Mouse (Mus musculus) midbrain, embryonic 14.5 days (tissue): ENCODE measurements around the gene Gm20388. TPM values are rescaled to one million over a fixed set of nuclear protein-coding genes. Genes with fewer than 3 reads are reported as not detected.

Experiments used
- ATAC-seq: fragments of 200-750 bp; cut with Nextera tagmentation; 2 replicates; pipeline ENCODE4 v1.8.0; 2017; ENCODE audit warnings: moderate number of reproducible peaks, moderate library complexity; ENCODE audit not compliant: low FRiP score, low TSS enrichment
- DNase-seq: peaks from one replicate; pipeline ENCODE4 v3.0.0-alpha.2; 2015
- H3K27ac ChIP-seq: fragments of 300-500 bp; sonication (generic); replicated peaks from 2 replicates; pipeline ENCODE4 v1.5.1; 2014; ENCODE audit warnings: mild to moderate bottlenecking, low read depth, low read length, moderate library complexity
- H3K27me3 ChIP-seq: fragments of 300-500 bp; sonication (generic); 2 replicates; pipeline ENCODE4 v1.6.1; 2014; ENCODE audit warnings: low read length, control low read depth, mixed read lengths; ENCODE audit not compliant: control insufficient read depth, insufficient read depth
- H3K36me3 ChIP-seq: fragments of 300-500 bp; sonication (generic); 2 replicates; pipeline ENCODE4 v1.6.1; 2014; ENCODE audit warnings: low read length, control low read depth; ENCODE audit not compliant: control insufficient read depth, insufficient read depth
- H3K4me1 ChIP-seq: fragments of 300-500 bp; sonication (generic); 2 replicates; pipeline ENCODE4 v1.6.1; 2014; ENCODE audit warnings: mild to moderate bottlenecking, antibody characterized with exemption, low read length, control low read depth; ENCODE audit not compliant: control insufficient read depth, insufficient read depth
- H3K4me2 ChIP-seq: fragments of 300-500 bp; sonication (generic); 2 replicates; pipeline ENCODE4 v1.6.1; 2014; ENCODE audit warnings: mild to moderate bottlenecking, low read length, moderate library complexity
- H3K4me3 ChIP-seq: fragments of 300-500 bp; sonication (generic); replicated peaks from 2 replicates; pipeline ENCODE4 v1.5.1; 2014; ENCODE audit warnings: low read depth, low read length
- H3K9ac ChIP-seq: fragments of 300-500 bp; sonication (generic); replicated peaks from 2 replicates; pipeline ENCODE4 v1.6.1; 2014; ENCODE audit warnings: mild to moderate bottlenecking, low read length, moderate library complexity
- H3K9me3 ChIP-seq: fragments of 300-500 bp; sonication (generic); 2 replicates; pipeline ENCODE4 v1.6.1; 2016; ENCODE audit warnings: low read length, control low read depth, mixed read lengths; ENCODE audit not compliant: control insufficient read depth
- WGBS: fragments of 180-500 bp; shearing (Covaris S2); extraction: QIAGEN DNeasy Blood & Tissue Kit; methylation state at CpG from one replicate; pipeline ENCODE4 v1.1.7; 2014; 5-methylcytosine and 5-hydroxymethylcytosine counted together
- polyA plus RNA-seq: library from polyadenylated mRNA; unstranded; fragments of >200 nt; fragmentation: Nextera tagmentation; extraction: Ambion mirVana; gene quantifications from 2 replicates; pipeline ENCODE4 v1.2.1, GENCODE M21; 2014

The Gm20388 gene
- polyA plus RNA-seq, 1 experiment from 2014 or later = 4.1 TPM

GRCm38 (mm10) chr8:123375701-123376100 is 3465.1 kb downstream of the Gm20388 start:
- no peak overlapping the region for H3K4me2 ChIP-seq
- H3K9me3 ChIP-seq = no peaks in the 10 kb centered on the region
- H3K4me1 ChIP-seq = peaks cover 9% of the 10 kb centered on the region; the same call in 1 of the 2 replicates
- H3K36me3 ChIP-seq = peaks cover 18% of the 10 kb centered on the region; the same call in 1 of the 2 replicates
- H3K9ac ChIP-seq = no peak overlapping the region
- WGBS = 84% methylated on average over 10 of the region's 10 CpGs
- DNase-seq (no peak), ATAC-seq (no peak)
- no peak overlapping the region for H3K27ac ChIP-seq
- H3K4me3 ChIP-seq = no peak overlapping the region
- no peaks in the 10 kb centered on the region for H3K27me3 ChIP-seq

- no peak overlapping the region for H3K9ac ChIP-seq
- DNase-seq = no peak
- H3K4me2 ChIP-seq = no peak overlapping the region
- WGBS = 56% methylated on average over 8 of the region's 8 CpGs
- H3K27me3 ChIP-seq = no peaks in the 10 kb centered on the region
- H3K36me3 ChIP-seq = peaks cover 19% of the 10 kb centered on the region; the same call in 1 of the 2 replicates
- H3K4me1 ChIP-seq = peaks cover 9% of the 10 kb centered on the region; the same call in 1 of the 2 replicates
- no peak overlapping the region for H3K27ac ChIP-seq
- H3K4me3 ChIP-seq = no peak overlapping the region
- H3K9me3 ChIP-seq = no peaks in the 10 kb centered on the region
- ATAC-seq = no peak
Observed at GRCm38 (mm10) chr8:123376106-123376505, 3465.5 kb downstream of the Gm20388 start.

- Histone ChIP-seq H3K9ac (no peak overlapping the region), H3K4me2 (no peak overlapping the region), H3K4me1 (no peaks in the 10 kb centered on the region), H3K27me3 (no peaks in the 10 kb centered on the region), H3K36me3 (peaks cover 69% of the 10 kb centered on the region), H3K27ac (no peak overlapping the region), H3K9me3 (no peaks in the 10 kb centered on the region), H3K4me3 (no peak overlapping the region)
- 95% methylated on average over 4 of the region's 4 CpGs for WGBS
- no peak for DNase-seq
- ATAC-seq = no peak
Observed at GRCm38 (mm10) chr8:123381711-123382110, 3471.1 kb downstream of the Gm20388 start.

- no peaks in the 10 kb centered on the region for H3K9me3 ChIP-seq
Observed at GRCm38 (mm10) chr8:123382516-123382915, 3471.9 kb downstream of the Gm20388 start.

GRCm38 (mm10) chr8:123384883-123385540 is 3474.4 kb downstream of the Gm20388 start:
- Histone ChIP-seq H3K4me2 (no peak overlapping the region), H3K4me1 (no peaks in the 10 kb centered on the region), H3K27ac (no peak overlapping the region), H3K9ac (no peak overlapping the region), H3K27me3 (no peaks in the 10 kb centered on the region), H3K9me3 (no peaks in the 10 kb centered on the region), H3K4me3 (no peak overlapping the region), H3K36me3 (peaks cover 95% of the 10 kb centered on the region)
- 71% methylated on average over 9 of the region's 9 CpGs for WGBS
- ATAC-seq (no peak), DNase-seq (peak; percentile 63)

More at GRCm38 (mm10) chr8:123382516-123382915, 3471.9 kb downstream of the Gm20388 start:
- Histone ChIP-seq H3K4me1 (no peaks in the 10 kb centered on the region), H3K9ac (no peak overlapping the region), H3K4me3 (no peak overlapping the region), H3K4me2 (no peak overlapping the region), H3K27me3 (no peaks in the 10 kb centered on the region), H3K36me3 (peaks cover 73% of the 10 kb centered on the region), H3K27ac (no peak overlapping the region)
- DNase-seq (no peak), ATAC-seq (no peak)
- 93% methylated on average over 8 of the region's 8 CpGs for WGBS

- Histone ChIP-seq H3K27me3 (no peaks in the 10 kb centered on the region), H3K9me3 (no peaks in the 10 kb centered on the region), H3K4me2 (no peak overlapping the region), H3K27ac (no peak overlapping the region), H3K4me3 (no peak overlapping the region), H3K9ac (no peak overlapping the region), H3K4me1 (no peaks in the 10 kb centered on the region), H3K36me3 (peaks cover 100% of the 10 kb centered on the region)
- DNase-seq = no peak
- 87% methylated on average over 3 of the region's 3 CpGs for WGBS
- no peak for ATAC-seq
Observed at GRCm38 (mm10) chr8:123387041-123387440, 3476.4 kb downstream of the Gm20388 start.

GRCm38 (mm10) chr8:123387801-123388200 is 3477.2 kb downstream of the Gm20388 start:
- DNase-seq (no peak), ATAC-seq (no peak)
- Histone ChIP-seq H3K4me2 (no peak overlapping the region), H3K9me3 (no peaks in the 10 kb centered on the region), H3K36me3 (peaks cover 100% of the 10 kb centered on the region), H3K4me1 (no peaks in the 10 kb centered on the region), H3K4me3 (no peak overlapping the region), H3K27ac (no peak overlapping the region), H3K27me3 (no peaks in the 10 kb centered on the region), H3K9ac (no peak overlapping the region)
- 93% methylated on average over 8 of the region's 8 CpGs for WGBS

- Histone ChIP-seq H3K4me3 (no peak overlapping the region), H3K36me3 (peaks cover 100% of the 10 kb centered on the region), H3K9ac (no peak overlapping the region), H3K27ac (no peak overlapping the region), H3K4me1 (no peaks in the 10 kb centered on the region), H3K9me3 (no peaks in the 10 kb centered on the region), H3K27me3 (no peaks in the 10 kb centered on the region), H3K4me2 (no peak overlapping the region)
- ATAC-seq (no peak), DNase-seq (no peak)
- WGBS = 96% methylated on average over 7 of the region's 7 CpGs
Observed at GRCm38 (mm10) chr8:123389026-123389425, 3478.4 kb downstream of the Gm20388 start.

- Histone ChIP-seq H3K4me3 (no peak overlapping the region), H3K4me1 (no peaks in the 10 kb centered on the region)
Observed at GRCm38 (mm10) chr8:123398308-123398707, 3487.7 kb downstream of the Gm20388 start.

More at GRCm38 (mm10) chr8:123398308-123398707, 3487.7 kb downstream of the Gm20388 start:
- WGBS = 97% methylated on average over 13 of the region's 13 CpGs
- Histone ChIP-seq H3K27ac (no peak overlapping the region), H3K9ac (no peak overlapping the region), H3K4me2 (no peak overlapping the region), H3K9me3 (no peaks in the 10 kb centered on the region), H3K27me3 (no peaks in the 10 kb centered on the region), H3K36me3 (peaks cover 100% of the 10 kb centered on the region)
- DNase-seq (no peak), ATAC-seq (no peak)
